Mouse (Mus musculus) cerebellum, adult 2 months (tissue): Measurements from ENCODE around the gene Krtap10-10.

Source experiments
- CTCF ChIP-seq: fragments of 200-500 bp; IDR thresholded peaks from 2 replicates; pipeline ENCODE4 v1.5.1; 2011; ENCODE audit warnings: low read depth, mild to moderate bottlenecking, control low read depth, low read length, moderate library complexity, borderline replicate concordance; ENCODE audit not compliant: insufficient read depth
- POLR2A ChIP-seq: fragments of 200-500 bp; IDR thresholded peaks from 2 replicates; pipeline ENCODE4 v1.6.1; 2011; ENCODE audit warnings: low read length, control low read depth, borderline replicate concordance; ENCODE audit not compliant: insufficient read depth

GRCm38 (mm10) chr10:77878985-77879384, 43.2 kb downstream of the Krtap10-10 start:
- TF ChIP-seq CTCF: peak; percentile 13; the same call in 1 of the 2 replicates
- TF ChIP-seq POLR2A: no peak
